Mouse (Mus musculus) layer of hippocampus, adult 8-10 months (tissue): ENCODE results near the gene Gm17577. TPM values are rescaled to one million over a fixed set of nuclear protein-coding genes. Genes with fewer than 3 reads are reported as not detected.
"Not testable (repeated sequence)": the region's sequence is repeated elsewhere in the genome, so short reads cannot be mapped to it uniquely, and the experiment has no call there.

Experiments used
- DNase-seq, 2 experiments: peaks; one replicate each; pipeline ENCODE4 v3.0.0; 2022; ENCODE audit warnings: low spot score in 2 of 2
- total RNA-seq, 4 experiments: library from RNA; stranded (reverse); gene quantifications; 2 replicates each; pipeline ENCODE4 v1.2.4; 2022

The Gm17577 gene
- not detected for total RNA-seq

DNA sequence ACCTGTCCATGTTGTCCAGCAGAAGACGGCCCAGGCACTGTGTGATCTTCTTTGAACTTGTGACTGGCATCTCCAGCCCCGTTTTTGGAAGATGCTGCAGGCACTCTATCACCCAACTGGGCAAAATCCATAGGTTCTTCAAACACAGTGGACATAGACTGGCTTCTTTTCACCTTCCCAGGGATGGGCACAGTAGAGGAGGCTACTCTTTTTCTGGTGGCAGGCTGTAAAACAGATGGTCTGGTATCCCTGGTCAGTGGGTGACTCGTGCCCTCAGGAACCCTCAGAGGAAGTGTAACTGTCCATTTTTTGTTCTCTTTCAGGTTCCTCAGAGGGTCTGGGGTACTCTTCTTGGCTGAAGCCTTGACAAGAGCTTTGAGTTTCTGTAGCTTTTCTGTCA, at the start of gene Gm17577:
Gene Gm17577 (minus strand): TSS at position 101 of the 400 bp plus-strand sequence.
- not testable (repeated sequence) for DNase-seq

DNA sequence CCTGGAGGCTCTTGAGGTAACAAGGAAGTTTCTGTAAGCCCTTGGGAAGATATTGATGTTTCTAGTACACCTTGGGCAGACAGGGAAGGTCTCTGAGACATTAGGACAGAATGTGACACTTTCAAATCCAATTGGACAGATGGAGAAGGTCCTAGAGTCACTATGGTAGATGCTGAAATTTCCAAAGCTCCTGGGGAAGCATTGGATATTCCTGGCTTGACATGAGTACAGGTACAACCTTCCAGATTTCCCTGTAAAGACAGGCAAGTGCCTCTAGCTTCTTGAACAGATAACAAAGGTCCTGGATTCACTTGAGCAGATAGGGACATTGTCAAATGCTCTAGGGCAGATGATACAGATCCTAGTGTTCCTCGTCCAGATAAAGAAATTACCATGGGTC, 24.3 kb downstream of the Gm17577 start, which contains the start of gene Srsx:
Gene Srsx (minus strand): TSS at position 101 of the 400 bp plus-strand sequence.
- not testable (repeated sequence) for DNase-seq

Other genes starting within 250 kb of the Gm17577 start
- not detected for gene Gm17521, start 217.2 kb downstream of the Gm17577 start, total RNA-seq
- 1 to 10 TPM; 4.4 to 6.8 (median 6.0) TPM for gene Cldn34c1, start 143.4 kb downstream of the Gm17577 start, total RNA-seq
- not detected for gene Srsx, start 24.4 kb downstream of the Gm17577 start, total RNA-seq